Mouse (Mus musculus) liver, postnatal 0 days (tissue): ENCODE data around the gene Dpagt1.

ENCODE experiments used
- CTCF ChIP-seq: sonication (generic); IDR thresholded peaks from 2 replicates; pipeline ENCODE4 v1.5.1; 2016; ENCODE audit warnings: antibody characterized with exemption, low read depth
- EP300 ChIP-seq: IDR thresholded peaks from 2 replicates; pipeline ENCODE4 v1.6.1; 2016; ENCODE audit warnings: antibody characterized with exemption, low read depth, mild to moderate bottlenecking

DNA sequence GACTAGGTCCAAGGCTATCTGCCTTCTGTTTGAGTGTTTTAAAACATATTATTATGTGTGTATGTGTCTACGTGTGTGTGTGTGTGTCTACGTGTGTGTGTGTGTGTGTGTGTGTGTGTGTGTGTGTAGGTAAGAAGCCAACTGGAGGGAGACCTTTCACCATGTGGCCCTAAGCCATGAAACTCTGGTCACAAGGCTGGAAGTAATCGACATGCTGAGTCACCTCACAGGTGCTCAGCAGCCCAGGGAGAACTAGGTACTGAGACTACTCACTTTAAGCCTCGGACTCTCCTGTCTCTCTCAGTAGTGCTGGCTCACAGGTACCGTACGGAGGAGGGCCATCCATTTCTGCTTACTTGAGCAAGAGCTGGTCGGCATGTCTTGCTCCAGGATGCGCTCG, 21.3 kb downstream of the Dpagt1 start:
- TF ChIP-seq CTCF = no peak
- TF ChIP-seq EP300 = no peak
